Mouse (Mus musculus): ENCODE measurements at regions not wholly inside any gene's neighbourhood (a gene's known extent, or its start where the extent isn't known, plus 50 kb on each side); places are given as distances from the start of the nearest gene placed in this dataset.

DNA sequence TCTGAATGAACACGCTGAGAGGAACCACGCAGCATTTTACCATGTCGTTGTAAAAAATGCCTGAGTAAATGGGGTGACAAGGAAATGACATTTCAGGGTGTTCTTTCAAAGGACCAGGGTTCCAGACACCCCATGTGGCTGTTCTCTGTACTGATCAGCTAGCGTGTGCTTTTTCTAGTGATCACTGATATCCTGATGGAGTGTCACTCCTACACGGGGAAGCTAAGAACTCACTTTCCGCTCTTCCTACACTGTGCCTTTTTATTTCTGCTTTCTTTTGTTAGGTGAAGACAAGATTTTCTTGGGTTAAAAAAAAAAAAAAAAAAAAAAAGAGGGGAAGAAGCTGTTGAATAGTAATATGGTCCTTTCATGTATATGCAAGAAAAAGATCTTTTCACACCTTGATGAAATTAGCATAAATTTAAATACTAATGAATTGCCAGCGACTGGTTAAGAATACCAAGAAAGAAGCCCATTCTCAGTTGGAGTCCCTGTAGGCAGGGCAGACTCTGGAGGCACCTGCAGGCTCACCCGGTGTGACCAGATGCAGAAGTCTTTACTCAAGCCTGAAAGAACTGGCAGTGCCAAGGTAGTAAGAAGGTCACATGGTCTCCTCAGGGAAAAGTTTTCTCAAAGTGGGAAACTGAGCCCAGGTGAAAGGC, 270.2 kb upstream of the Irx2 start:
- no peak for DNase-seq

DNA sequence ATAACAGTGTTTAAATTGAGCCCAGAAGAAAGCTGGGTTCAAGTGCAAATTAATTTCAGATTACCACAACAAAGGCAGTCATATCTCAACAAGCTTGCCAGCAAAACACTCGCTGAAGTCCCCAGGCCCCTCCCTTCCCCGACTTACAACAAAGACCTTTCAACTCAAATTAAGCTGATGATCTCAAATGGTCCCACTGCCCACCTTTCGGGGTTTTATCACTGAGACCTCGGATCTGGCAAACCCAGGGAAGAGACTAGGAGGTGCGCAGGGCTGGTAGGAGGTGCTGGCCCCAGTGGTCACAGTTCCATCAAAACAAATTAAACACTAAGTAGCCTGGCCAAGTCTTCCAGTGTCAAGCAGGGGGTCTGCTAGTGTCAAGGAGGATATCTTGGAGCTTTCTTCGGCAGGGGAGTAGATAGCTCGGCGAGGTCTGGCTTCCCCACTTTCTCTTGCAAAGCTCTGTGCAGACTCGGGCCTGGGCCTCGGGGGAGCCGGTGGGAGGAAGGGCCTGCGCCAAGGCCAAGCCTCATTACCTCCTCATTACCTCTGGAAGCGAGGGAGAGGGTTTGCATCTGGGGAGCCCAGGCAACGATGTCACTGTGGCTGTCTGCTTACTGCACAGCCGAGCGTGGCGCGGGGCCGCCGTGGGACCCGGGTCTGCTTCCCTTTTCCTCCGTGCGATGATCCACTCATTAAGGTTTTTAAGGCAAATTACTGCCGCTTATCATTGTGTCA, 262.9 kb upstream of the Irx2 start:
- DNase-seq = no peak

DNA sequence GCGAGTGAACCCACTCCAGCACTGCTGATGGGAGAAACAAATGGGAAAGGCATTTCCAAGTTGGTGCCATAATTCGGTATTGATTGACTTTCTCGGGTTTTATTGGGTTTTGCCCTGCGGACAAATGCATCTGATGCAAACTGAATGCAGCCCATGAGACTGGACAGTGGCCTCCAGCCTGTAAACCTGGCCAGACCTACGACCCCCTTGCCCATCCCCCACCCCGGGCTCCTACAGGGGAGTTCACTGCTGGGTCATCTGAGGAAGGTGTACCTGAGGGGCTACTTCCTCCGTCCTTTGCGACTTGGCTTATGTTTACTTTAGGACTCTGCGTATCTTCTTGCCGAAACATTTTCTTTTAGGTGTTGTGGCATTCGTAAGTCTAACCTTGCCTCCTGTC, 262.3 kb upstream of the Irx2 start:
- DNase-seq = no peak

DNA sequence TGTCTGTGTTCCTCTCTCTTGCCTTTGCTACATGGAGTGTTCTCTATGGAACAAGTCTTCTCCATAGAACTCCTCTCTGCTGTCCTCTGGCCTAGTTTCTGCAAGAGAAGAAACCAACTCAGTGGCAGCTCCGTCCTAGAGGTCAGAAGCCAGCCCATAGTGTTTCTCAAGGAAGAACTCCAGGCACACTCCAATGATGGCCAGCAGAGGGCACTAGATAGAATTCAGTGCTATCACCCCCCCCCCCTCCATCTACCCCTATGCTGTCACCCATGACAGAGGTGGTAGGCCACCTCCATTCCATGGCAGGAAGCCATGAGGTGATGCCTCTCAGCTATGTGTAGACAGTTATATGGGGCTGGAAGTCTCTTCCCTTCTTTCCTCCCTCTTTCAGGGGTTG, 258.5 kb upstream of the Irx2 start:
- no peak for DNase-seq

DNA sequence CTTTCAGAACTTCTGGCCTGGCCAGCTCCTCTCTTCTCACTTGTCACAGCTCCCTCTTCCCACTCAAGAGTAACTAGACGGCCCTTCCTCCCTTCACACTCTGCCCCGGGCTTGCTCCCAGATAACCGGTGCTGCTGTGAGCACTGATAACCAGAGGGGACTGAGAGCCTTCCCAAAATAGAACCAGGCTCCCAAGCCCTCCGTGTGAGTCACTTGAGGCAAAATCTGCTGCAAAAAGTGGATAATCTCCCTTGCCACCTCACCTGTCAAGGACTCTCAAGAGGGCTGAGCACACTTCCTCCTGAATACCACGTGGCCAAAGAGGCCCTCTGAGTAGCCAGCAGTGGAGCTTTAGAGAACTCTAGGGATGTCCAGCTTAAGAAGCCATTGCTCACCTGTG, 257.6 kb upstream of the Irx2 start:
- no peak for DNase-seq

DNA sequence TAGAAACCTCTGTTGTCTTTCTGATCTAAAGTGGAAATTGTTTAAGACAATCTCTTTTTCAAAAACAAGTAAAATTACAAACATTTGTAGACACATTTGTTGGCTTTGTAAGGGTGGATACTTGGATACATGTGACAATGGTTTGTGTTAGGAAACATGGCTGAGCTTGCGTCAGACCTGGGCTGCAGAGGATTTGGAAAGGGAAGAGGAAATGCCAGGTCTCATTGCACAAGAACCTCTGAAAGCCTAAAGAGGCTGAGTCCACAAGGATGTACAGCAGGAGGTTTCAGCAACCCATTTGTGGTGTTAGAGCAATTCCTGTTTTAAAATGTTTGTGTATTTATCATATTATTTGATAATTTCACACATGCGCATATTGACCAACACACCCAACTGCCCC, 235.3 kb upstream of the Irx2 start:
- DNase-seq = no peak

DNA sequence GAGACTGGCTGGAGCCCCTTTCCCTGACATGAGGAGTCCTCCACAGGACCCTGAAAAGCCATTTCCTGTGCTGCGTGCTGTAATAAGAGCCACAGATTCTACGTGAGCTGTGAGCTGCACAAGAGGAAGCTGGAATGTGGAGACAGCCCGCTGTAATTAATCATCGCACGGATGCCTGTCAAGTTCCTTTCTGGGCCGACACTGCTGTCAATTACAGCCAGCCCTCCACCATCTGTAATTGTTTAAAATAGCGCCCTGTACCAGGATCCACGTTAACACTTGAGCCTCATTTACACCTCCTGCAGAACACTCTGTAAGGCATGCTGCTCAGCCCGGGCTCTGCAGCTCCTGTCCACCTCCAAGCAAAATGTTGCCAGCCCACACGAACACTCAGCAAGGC, 227.9 kb upstream of the Irx2 start:
- no peak for DNase-seq

DNA sequence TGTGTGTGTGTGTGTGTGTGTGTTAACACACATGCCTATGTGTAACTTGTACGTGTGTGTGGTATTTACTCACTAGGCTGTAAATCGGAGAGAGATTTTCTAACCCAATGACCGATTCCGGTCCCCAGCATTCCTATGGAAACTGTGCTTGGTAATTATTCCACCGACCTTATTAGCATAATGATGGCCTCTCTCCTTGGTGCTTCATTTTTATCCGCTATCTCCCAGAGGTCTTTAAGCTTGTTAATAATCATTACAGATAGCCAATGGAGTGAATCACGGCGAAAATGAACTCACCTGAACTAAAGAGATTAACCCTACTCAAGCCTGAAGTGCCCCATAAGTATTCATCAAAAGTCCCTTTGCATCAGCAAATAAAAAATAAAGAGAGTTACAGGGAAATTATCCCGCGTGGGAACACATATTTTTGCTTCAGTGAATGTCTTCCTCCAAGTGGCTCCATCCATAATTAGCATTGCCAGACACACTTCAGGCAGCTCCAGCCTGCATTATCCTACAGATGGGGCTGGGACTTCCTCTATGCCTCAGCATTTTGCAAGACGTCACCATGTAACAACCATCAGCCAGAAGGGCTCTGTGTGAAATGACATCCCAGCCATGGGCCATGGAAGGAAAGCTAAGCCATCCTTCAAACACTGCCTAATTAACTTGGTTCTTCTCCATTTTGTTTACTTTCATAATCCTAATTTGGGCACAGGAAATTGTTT, 219.2 kb upstream of the Irx2 start:
- DNase-seq = no peak

DNA sequence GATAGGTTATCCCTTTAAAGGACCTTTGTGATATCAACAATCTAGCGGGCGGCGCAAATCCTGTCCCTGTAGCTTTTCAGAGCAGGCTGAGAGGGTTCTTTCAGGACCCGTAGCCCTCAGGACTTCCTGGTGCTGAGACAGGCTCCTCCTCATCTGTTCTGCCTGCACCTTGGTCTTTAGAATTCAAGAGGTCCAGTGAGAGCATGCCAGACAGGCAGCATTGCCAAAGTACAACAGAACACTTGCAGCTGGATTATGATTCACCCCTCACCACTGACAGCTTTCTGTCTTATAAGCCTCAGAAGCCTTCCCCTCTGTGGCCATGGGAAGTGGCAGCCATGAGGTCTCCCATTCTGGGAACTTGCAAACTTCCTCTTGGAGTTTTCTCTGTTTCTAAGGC, 216.0 kb upstream of the Irx2 start:
- no peak for DNase-seq

DNA sequence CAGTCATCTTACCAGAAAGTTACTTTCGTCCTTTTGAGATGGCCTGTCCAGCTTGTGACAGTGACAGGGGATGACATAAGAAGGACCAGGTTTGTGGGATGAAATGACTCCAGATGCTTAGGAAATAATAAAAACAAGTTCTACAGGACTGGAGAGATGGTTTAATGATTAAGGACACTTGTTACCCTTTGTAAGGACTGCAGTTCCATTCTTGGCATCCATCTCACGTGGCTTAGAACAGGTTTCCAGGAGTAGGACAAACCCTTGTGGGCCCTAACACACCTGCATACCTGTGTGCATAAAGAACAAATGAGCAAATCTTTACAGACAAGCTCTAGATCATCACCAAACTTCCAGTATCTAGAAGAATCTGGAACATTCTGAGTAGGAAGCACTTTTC, 211.6 kb upstream of the Irx2 start:
- DNase-seq = no peak

DNA sequence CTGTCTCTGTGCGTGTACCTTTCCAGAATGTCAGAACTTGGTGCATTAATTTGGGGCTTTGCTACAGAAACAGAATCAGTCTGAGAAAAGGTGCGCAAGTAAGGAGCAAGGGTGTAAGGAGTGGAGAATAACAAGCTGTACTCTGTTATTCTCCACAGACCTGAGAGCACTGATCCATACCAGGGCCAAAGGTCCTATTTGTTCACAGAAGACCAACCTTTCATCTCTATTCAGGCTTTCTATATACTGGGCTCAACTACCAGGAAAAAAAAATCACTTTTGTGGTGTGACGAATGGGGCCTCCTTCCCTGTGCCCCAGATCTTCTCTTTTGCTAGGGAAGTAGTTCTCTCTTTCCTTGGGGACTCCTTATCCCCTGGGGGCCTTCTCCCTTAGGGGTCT, 210.8 kb upstream of the Irx2 start:
- peak; percentile 16 for DNase-seq

DNA sequence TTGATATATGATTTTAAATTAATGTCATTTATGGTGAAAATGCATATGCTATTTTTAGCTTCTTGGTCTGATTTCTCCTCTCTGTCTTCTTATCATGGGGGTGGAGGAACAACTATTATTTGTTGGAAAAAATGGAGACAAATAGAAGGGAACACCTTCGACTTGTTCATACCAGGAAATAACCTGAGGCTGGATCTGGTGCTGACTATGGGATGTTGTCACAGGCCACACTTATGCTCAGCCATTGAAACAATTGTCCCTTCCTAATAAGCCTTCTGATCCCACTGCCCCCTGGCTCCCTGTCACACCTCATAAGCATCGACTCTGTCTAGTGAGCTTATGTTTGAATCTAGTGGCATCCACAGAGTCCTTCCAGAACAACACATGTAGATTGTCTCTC, 210.3 kb upstream of the Irx2 start:
- no peak for DNase-seq

DNA sequence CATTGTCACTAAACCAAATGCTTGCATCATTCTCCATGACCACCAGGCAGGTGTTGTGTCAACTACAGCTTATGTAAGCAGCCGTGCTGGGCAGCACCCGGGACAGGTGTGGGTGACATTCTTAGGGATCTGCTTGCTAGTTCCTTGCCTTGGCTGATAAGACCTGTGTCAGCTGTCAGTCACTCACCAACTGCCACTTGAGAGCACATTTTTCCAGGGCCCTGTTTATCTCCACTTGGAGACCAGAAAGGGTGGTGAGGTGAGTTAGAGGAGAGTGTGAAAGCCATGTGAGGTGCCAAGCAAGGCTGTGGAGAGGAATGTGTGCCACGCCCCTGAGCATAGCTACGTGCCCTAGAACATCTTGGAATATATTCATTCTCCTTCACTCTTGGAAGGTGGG, 209.1 kb upstream of the Irx2 start:
- DNase-seq = no peak

DNA sequence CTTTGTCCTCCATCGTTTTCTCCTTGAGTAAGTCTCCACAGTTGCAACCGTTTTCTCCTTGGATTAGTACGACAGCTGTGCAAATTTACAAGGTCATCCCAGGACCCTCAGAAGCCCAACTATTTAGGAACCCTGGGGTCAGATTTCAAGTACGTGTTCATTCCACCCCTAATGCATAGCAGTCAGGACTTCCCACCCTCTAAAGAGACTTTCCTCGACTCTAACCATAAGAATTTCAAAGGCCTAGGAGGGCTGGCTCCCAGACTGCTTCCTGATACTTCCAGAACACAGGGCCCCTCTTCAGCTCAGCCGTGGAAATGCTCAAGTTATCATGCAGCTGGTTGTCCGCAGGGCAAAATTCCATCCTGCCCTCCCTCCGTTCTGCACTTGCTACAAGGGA, 202.7 kb upstream of the Irx2 start:
- no peak for DNase-seq

DNA sequence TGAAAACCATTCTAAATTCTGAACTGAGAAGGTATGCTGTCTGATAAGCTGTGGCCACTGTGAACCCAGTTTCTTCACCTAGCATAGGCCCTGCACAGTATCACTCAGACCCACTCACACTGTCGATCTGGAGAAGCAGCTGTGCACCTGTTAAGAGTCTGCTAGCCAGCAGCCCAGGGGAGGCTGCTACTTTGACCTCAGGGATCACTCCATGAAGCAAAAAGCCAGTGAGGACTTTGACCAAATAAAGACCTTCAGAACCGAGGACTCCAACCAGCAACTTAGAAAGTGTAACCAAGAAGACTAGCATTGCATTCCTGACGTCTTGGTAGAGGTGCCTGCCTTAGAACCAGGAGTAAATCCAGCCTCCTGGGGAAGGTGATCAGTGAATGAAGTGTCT, 183.3 kb upstream of the Irx2 start:
- no peak for DNase-seq

DNA sequence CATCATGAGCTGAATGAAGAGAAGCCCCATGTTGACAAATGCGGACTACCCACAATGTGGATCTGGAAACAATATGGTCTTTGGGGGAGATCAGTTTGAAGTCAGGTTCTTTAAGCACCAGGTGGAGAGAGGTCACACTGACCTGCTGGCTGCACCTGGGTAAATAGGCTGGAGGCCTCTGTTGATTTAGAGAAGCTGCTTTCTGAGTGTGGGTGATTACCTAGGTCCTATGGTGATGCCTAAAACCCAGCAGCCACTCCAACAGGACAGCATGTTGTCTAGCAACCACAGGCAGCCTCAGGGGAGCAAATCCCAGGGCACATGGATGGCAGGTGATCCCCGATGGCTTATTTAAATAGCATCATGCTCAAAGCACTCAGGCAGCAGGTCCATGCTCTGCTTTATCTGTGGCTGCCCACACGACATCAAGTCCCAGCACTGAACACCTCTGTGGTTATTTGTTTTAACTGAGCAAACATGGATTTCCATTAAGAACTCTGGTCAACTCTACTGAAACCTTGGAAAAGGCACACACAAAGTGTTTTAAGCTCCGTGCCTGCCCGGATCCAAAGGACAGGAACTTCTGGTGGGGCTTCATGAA, 180.1 kb upstream of the Irx2 start:
- DNase-seq = no peak

DNA sequence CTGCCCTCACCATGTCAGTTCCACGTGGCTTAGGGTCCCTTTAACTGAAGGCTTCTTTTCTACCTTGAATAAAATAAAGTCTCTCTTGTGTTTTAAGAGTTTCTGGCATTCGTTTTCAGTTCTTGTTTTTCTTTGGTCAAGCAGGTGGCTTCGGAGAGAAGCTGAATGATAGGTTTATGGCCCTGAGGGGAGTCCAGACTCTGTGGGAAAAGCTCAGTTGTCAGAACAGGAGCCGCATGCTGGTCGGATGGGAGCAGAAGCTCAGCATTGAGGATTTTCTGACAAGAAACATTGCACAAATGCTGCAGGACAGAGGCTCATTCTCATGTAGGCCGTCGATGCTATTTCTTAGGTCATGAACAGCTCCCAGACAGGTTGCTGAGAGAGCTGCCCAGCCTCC, 133.3 kb upstream of the Irx2 start:
- DNase-seq = no peak

DNA sequence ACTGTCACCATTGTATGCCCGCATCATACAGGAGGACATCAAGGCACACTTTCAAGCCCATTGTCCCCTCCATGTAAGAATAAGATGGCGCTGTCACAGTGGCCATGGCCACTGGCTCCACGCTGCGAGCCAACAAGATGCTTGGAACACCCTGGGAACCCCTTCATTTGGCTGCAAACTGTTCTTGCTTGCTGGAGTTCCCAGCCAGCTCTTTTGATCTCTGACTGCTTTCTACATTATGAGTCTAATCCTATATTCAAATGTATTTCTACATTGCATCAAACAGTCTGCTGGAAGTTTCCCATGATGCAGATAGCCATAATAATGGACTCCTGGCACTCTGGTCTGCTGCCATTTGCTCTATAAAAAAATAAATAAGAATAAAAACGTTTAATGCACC, 131.6 kb upstream of the Irx2 start:
- DNase-seq = no peak

DNA sequence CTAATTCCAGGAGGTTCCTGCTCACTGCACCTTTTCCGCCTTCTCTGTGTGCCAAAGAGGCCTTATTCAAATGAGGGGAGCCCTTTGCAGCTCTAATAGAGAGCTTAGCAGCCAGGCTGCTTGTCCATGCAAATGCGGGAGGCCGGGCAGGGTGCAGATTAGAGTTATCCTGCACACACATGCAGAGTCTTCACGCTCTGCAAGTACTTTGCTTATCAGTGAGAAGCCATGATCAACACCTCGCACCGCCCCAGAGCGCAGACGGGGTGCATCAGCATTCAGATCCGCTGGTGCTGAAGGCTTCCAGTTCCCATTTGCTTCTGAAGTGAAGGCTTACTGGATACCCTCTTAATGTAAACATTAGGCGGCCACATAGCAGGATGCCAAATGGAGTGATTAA, 131.1 kb upstream of the Irx2 start:
- DNase-seq = no peak

DNA sequence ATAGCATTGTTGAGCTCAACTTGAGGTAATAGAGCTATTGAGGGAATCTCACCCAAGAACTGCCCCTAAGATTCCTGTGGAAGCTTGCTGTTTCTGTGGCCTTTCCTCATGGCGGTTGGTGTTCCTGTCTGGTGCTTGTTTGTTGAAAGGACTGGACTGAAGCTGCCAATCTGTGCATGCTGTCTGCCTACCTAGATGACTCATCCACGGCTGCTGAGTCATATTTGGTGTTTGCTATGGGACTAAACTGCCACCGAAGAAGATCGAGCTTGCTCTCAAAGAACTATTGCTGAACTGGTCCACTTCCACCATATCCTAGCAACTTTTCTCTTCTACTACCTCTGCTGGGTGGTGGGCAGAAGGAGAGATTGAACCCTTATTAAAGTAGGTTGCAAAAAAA, 122.7 kb upstream of the Irx2 start:
- DNase-seq = no peak

DNA sequence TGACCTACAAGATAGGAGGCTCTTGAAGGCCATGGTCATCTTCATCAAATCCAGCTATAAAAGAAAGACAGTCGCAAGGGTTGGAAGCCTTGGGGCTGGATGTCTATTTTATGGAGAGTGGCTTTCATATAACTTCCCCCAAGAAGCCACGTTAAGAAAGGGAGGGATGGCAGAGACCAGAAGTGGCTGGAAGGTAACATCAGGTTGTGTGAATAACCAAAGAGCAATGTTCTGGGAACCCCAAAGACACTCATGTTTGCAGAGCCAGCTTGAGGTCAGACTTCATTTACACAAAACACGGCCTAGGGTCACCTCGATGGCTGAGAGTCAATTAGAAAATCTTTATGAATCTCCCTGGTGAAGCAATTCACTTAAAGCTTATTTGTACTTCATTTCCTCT, 90.0 kb upstream of the Irx2 start:
- DNase-seq = no peak

DNA sequence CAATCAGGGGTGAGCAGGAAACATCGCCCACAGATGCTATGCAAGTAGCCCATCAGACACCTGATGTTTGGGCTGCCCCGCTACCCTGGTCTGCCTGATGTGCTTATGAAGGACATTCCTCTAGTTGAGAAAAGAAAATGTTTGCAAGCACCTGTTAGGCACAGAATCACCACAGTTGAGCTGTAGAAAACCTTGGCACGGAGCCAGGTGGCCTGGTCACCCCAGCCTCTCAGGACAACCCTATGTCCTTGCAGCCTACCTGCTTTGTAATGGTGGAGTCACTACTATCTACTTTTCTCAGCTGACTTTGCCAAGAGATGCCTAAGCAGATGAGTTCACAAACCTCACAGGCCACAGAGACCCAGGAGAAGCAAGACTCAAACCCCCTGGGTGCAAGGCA, 86.9 kb upstream of the Irx2 start:
- DNase-seq = peak; percentile 6

DNA sequence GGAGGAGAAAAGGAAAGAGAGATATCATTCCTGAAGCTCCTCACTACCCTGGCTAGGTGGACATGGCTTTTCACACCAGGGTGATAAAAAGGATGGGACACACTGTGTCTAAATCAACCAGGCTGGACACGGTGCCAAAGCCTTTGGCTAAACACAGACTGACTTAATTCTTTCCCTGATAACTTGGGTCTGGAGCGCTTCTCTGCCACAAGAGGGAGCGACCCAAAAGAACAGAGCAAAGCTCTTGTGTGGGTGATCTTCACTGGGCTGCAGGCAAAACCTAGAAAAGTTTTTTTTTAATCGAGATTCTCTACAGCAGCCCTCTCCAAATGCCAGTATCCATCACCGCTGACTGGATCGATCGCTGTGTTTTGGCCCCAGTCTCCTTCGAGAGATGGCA, 70.7 kb upstream of the Irx2 start:
- DNase-seq = no peak

DNA sequence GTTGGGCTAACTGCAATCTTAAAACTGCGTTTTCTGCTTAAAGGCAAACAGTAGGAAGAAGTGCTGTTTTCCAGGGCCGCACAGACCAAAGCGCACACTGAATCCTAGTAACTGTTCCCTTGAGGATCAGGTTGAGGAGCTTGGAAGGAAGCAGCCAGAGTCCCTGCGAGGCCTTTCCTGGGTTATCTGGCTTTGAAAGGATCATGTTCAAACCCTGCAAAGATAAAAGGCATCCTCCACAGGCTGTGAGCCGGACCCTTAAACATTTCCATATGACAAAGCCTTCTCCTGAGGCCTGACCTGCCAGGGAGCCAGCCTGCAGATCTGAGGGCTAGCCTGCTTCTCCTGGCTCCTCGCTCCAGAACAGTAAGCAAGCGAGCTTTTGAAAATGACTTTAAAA, 56.7 kb upstream of the Irx2 start:
- DNase-seq = no peak
